Mouse (Mus musculus) liver, adult 2 months (tissue): Measurements from ENCODE around the gene Naaladl1. TPM values are rescaled to one million over a fixed set of nuclear protein-coding genes. Genes with fewer than 3 reads are reported as not detected.

Experiments used
- DNase-seq: peaks from one replicate; pipeline ENCODE4 v3.0.0-alpha.2; 2011; ENCODE audit warnings: low read depth, low spot score; ENCODE audit errors: extremely low read depth
- H3K27ac ChIP-seq: fragments of 200-500 bp; replicated peaks from 2 replicates; pipeline ENCODE4 v1.5.1; 2012; ENCODE audit warnings: low read depth, mild to moderate bottlenecking, control low read depth, inconsistent platforms, low read length; ENCODE audit not compliant: insufficient read depth
- H3K27me3 ChIP-seq: fragments of 200-500 bp; 2 replicates; pipeline ENCODE4 v1.6.1; 2012; ENCODE audit warnings: mild to moderate bottlenecking, moderate library complexity, low read length, inconsistent platforms; ENCODE audit not compliant: control insufficient read depth, insufficient read depth
- H3K36me3 ChIP-seq: fragments of 200-500 bp; 2 replicates; pipeline ENCODE4 v1.6.1; 2012; ENCODE audit warnings: low read length, inconsistent platforms; ENCODE audit not compliant: control insufficient read depth, insufficient read depth
- H3K4me1 ChIP-seq: fragments of 200-500 bp; 2 replicates; pipeline ENCODE4 v1.6.1; 2011; ENCODE audit warnings: low read length; ENCODE audit not compliant: control insufficient read depth, insufficient read depth
- H3K4me3 ChIP-seq: fragments of 200-500 bp; 2 replicates; pipeline ENCODE4 v1.5.1; 2011; ENCODE audit warnings: low read depth, mild to moderate bottlenecking, control low read depth, low read length, moderate library complexity; ENCODE audit not compliant: insufficient read depth
- H3K79me2 ChIP-seq: fragments of 200-500 bp; 2 replicates; pipeline ENCODE4 v1.6.1; 2012; ENCODE audit warnings: inconsistent platforms, mild to moderate bottlenecking, low read length, moderate library complexity; ENCODE audit not compliant: control insufficient read depth, insufficient read depth
- H3K9ac ChIP-seq: fragments of 200-500 bp; 2 replicates; pipeline ENCODE4 v1.6.1; 2012; ENCODE audit warnings: low read depth, mild to moderate bottlenecking, control low read depth, inconsistent platforms, low read length
- CTCF ChIP-seq: fragments of 200-500 bp; IDR thresholded peaks from 2 replicates; pipeline ENCODE4 v1.5.1; 2011; ENCODE audit warnings: low read depth, low read length, control low read depth
- POLR2A ChIP-seq: fragments of 200-500 bp; IDR thresholded peaks from 2 replicates; pipeline ENCODE4 v1.6.1; 2011; ENCODE audit warnings: low read length, control low read depth; ENCODE audit not compliant: insufficient read depth; ENCODE audit errors: extremely low read depth
- WGBS: fragments of 180-500 bp; shearing (Covaris S2); methylation state at CpG from one replicate; pipeline ENCODE4 v1.1.7; 2018; 5-methylcytosine and 5-hydroxymethylcytosine counted together
- polyA plus RNA-seq: library from polyadenylated mRNA; depleted of rRNA; stranded (reverse); fragments of >200 nt; gene quantifications from 2 replicates; pipeline ENCODE4 v1.2.3, GENCODE M21; 2012
- total RNA-seq: library from RNA; depleted of rRNA; stranded (reverse); fragments of >200 nt; gene quantifications from 2 replicates; pipeline ENCODE4 v1.2.3, GENCODE M21; 2014

Gene Naaladl1
- total and polyA plus RNA-seq, 2 experiments = not detected

- peak; percentile 20; the same call in 1 of the 2 replicates for TF ChIP-seq POLR2A
- TF ChIP-seq CTCF = no peak
- WGBS = 1% methylated on average over 58 of the region's 58 CpGs
- peaks cover 2% of the 10 kb centered on the region; the same call in 1 of the 2 replicates for H3K36me3 ChIP-seq
Observed at GRCm38 (mm10) chr19:6084478-6085248, 20.9 kb upstream of the Naaladl1 start, which contains the start of the genes Zfpl1 and Cdca5. Gene Zfpl1, minus strand, starts transcription at chr19:6084956. Gene Cdca5, plus strand, starts transcription at chr19:6084983.

GRCm38 (mm10) chr19:6085417-6085879 is 20.1 kb upstream of the Naaladl1 start:
- peak; percentile 59 for DNase-seq
- Histone ChIP-seq H3K36me3 (peaks cover 2% of the 10 kb centered on the region; the same call in 1 of the 2 replicates), H3K27me3 (no peaks in the 10 kb centered on the region), H3K4me1 (peaks cover 4% of the 10 kb centered on the region), H3K4me3 (peak overlapping the region; percentile 52), H3K27ac (no peak overlapping the region), H3K9ac (0 out of 2 replicates have a peak overlapping the region, but pooled peaks have one; percentile 1), H3K79me2 (peaks cover 5% of the 10 kb centered on the region; the same call in 1 of the 2 replicates)
- 2% methylated on average over 17 of the region's 17 CpGs for WGBS
- no peak for TF ChIP-seq POLR2A
- no peak for TF ChIP-seq CTCF

More at GRCm38 (mm10) chr19:6084478-6085248, 20.9 kb upstream of the Naaladl1 start, which contains the start of the genes Zfpl1 and Cdca5:
- Histone ChIP-seq H3K4me3 (peak within 1 kb of the TSS; percentile 84), H3K9ac (peak within 1 kb of the TSS; percentile 74), H3K27ac (no peak within 1 kb of the TSS; the same call in 1 of the 2 replicates), H3K27me3 (no peaks in the 10 kb centered on the region), H3K79me2 (peaks cover 5% of the 10 kb centered on the region; the same call in 1 of the 2 replicates), H3K4me1 (peaks cover 4% of the 10 kb centered on the region)
- peak; percentile 91 for DNase-seq

- Histone ChIP-seq H3K27ac (no peak overlapping the region), H3K27me3 (no peaks in the 10 kb centered on the region), H3K9ac (no peak overlapping the region), H3K4me1 (peaks cover 2% of the 10 kb centered on the region), H3K79me2 (peaks cover 2% of the 10 kb centered on the region; the same call in 1 of the 2 replicates), H3K4me3 (no peak overlapping the region), H3K36me3 (no peaks in the 10 kb centered on the region)
- no peak for TF ChIP-seq CTCF
- TF ChIP-seq POLR2A = no peak
- DNase-seq = no peak
- WGBS = 95% methylated on average over 13 of the region's 13 CpGs
Observed at GRCm38 (mm10) chr19:6088841-6089240, 16.7 kb upstream of the Naaladl1 start.

GRCm38 (mm10) chr19:6094119-6094518 is 11.5 kb upstream of the Naaladl1 start, which contains the start of gene AC131692.1:
Gene AC131692.1, plus strand, starts transcription at chr19:6094419.
- H3K27ac ChIP-seq = no peak within 1 kb of the TSS
- no peaks in the 10 kb centered on the region for H3K4me1 ChIP-seq
- no peak within 1 kb of the TSS for H3K9ac ChIP-seq
- no peaks in the 10 kb centered on the region for H3K27me3 ChIP-seq
- no peak for DNase-seq
- TF ChIP-seq POLR2A (no peak), CTCF (no peak)
- no peak within 1 kb of the TSS for H3K4me3 ChIP-seq
- WGBS = 91% methylated on average over 7 of the region's 7 CpGs
- no peaks in the 10 kb centered on the region for H3K79me2 ChIP-seq
- H3K36me3 ChIP-seq = no peaks in the 10 kb centered on the region

- no peak overlapping the region for H3K9ac ChIP-seq
- no peak for TF ChIP-seq CTCF
- TF ChIP-seq POLR2A = no peak
- H3K27ac ChIP-seq = no peak overlapping the region
- H3K4me3 ChIP-seq = no peak overlapping the region
- no peaks in the 10 kb centered on the region for H3K79me2 ChIP-seq
- no peaks in the 10 kb centered on the region for H3K4me1 ChIP-seq
- H3K27me3 ChIP-seq = no peaks in the 10 kb centered on the region
- no peaks in the 10 kb centered on the region for H3K36me3 ChIP-seq
- no peak for DNase-seq
- 77% methylated on average over 3 of the region's 3 CpGs for WGBS
Observed at GRCm38 (mm10) chr19:6097847-6098246, 7.7 kb upstream of the Naaladl1 start.

- DNase-seq = no peak
- no peak overlapping the region for H3K4me3 ChIP-seq
- 63% methylated on average over 6 of the region's 6 CpGs for WGBS
- no peak overlapping the region for H3K27ac ChIP-seq
- no peak overlapping the region for H3K9ac ChIP-seq
- H3K4me1 ChIP-seq = no peaks in the 10 kb centered on the region
- H3K79me2 ChIP-seq = no peaks in the 10 kb centered on the region
- no peak for TF ChIP-seq CTCF
- TF ChIP-seq POLR2A = no peak
- no peaks in the 10 kb centered on the region for H3K27me3 ChIP-seq
- no peaks in the 10 kb centered on the region for H3K36me3 ChIP-seq
Observed at GRCm38 (mm10) chr19:6101186-6101585, 4.4 kb upstream of the Naaladl1 start.
